Mouse (Mus musculus): Measurements from ENCODE around the gene Hoxc5.

The Hoxc5 gene

DNA sequence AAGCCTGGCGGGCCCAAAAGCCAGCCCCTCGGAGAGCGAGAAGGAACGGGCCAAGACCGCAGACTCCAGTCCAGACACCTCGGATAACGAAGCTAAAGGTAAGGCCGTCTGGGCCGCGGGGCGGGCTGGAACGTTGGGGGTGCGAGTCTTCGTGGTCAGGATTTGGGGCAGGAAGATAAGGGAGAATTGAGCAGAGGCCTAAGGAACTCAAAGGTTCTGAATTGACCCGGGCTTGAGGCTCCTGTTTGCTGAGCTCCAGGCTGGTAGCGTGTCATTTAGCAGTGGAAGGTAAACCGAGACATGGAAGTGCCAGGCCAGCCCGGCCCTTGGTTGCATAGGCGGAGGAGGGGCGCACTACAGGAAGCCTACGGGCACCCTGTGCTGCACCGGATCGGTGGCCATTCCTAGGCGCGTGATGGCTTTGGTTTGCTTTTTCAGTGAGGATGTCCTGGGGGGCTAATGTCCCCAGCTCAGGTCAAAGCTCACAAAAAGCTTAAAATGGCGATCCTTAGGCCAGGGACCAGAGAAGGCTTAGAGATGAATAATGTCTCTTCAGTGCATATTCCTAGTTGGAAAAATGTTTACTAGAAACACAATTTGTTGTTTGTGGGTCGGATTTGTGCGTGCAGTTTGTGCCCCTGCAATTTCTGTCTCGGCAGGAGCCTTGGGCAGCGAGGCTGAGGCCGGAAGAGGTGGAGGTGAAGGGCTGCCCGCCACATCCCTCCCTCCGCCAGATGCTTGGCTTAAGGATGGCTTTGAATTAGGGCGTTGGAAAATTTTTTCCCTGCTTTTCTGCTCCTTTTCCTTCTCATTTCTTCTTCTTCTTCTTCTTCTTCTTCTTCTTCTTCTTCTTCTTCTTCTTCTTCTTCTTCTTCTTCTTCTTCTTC is 511 bp downstream of the Hoxc5 start:
- no peak for DNase-seq

- no peak for DNase-seq
Observed at GRCm38 (mm10) chr15:102969296-102969695, 2.1 kb downstream of the Hoxc5 start.

- DNase-seq, result no peak
Observed at GRCm38 (mm10) chr15:102970740-102971139, 3.5 kb downstream of the Hoxc5 start.

DNA sequence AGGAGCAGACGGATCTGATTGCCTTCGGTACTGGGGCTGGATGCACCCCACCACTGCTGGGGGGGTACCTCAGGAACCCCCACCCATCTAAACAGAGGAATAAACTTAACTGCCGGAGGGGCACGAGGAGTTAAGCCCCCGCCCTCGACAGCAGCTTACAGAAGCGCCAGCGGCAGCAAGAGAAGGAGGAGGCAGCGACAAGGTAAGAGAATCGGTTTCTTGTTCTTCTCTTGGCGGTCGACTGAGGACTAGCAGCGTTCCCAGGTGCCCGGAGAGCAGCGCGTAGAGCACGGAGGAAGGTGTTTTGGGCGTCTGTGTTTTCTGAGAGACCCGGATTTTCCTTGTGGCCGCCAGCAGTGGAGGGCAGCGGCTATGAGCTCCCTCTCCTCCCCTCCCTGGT is 5.0 kb downstream of the Hoxc5 start:
- DNase-seq, result no peak

DNA sequence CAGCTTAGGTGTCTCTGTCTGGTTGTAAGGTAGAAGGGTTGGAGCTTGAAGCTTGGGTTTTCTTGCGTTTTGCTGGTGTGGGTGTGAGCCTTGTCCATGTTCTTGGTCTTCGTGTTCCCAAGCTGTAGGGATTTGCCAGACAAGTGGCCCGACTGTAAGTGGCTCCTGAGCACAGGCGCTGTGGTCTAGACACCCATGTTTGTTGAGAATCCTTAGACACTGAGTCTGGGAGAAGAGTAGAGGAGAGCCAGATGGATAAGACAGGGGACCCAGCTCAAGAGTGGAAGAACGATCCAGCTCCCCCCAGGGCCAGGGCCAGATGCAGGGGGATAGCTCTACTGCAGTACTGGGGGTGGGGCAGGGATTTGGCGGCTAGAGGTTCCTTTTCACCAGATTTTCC is 5.5 kb downstream of the Hoxc5 start:
- no peak for DNase-seq

DNA sequence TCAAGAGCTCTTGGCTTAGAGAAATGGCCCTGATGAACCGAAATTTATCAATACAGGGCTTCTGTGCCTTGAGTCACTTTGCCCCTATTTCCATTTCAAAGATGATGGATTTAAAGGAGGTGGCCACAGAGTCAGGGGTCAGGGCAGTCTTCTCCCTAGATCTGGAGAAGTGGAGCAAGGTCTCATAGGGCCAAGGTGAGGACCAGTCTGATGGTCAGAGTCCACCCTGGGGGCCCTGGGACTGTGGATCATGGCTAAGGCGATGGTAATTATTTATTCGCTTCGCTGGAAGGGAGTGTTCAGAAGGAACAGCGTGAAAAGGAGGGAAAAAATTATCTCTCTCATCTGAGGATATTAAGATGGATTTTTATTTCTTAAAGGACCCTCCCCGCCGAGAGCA is 7.8 kb downstream of the Hoxc5 start:
- no peak for DNase-seq

DNA sequence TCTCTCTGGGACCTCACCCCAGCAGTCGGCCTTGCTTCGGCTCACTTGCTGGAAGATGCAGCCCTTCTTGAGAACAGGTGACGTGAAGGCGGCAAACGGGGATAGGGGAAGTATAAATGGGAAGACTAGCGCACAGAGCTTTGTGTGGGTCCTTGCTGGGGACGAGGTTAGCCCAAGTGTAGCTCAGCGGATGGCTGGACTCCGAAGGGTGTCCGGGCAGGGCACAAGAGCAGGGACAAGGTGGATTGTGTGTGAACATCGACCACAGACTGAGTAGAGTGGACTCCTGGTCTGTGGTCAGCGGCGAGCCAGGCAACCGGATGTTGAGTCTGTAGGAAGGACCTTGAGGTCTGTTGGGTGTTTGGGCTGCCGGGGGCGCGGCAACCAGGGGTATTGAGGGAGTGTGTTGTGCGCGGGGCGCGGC is 8.5 kb downstream of the Hoxc5 start:
- DNase-seq, result no peak

- DNase-seq, result no peak
Observed at GRCm38 (mm10) chr15:102976171-102976570, 8.9 kb downstream of the Hoxc5 start, which contains the start of gene Hoxc9. Gene Hoxc9, plus strand, starts transcription at chr15:102976439.

DNA sequence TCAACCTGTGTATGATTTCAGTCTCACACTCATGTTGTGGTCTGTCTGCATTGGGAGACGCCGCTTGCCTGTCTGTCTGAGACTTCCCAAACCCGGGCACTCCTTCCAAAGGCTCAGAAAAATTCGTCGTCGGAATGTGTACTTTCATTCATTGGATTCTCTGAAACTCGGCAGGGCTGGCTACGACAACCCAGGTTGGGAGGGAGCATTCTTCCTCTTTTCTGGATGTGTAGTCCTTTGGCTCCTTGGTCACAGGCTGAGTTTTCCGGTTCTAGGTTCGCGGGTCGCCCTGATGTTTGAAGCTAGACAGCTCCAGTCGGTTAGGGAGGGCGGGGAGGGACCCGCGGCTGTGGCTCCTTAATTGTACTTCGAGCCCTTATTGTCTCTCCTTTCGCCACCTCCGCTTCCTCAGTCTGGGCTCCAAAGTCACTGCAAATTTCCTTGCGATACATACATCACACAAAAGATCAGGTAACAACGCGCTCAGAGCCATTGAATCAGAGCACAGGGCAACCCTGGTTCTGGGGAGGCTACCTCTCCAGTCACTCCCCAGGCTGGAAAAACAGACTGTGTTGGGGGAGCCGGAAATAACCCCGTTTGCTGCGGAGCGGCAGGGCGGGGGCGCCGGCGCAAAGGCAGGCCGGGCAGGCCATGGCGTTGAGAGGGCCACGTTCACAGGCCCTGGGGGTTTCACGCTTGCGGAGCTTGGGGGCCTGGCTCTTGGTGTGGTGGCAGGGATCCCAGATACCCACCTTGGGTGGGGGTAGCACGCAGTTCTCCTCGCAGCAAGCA is 9.6 kb downstream of the Hoxc5 start:
- no peak for DNase-seq

DNA sequence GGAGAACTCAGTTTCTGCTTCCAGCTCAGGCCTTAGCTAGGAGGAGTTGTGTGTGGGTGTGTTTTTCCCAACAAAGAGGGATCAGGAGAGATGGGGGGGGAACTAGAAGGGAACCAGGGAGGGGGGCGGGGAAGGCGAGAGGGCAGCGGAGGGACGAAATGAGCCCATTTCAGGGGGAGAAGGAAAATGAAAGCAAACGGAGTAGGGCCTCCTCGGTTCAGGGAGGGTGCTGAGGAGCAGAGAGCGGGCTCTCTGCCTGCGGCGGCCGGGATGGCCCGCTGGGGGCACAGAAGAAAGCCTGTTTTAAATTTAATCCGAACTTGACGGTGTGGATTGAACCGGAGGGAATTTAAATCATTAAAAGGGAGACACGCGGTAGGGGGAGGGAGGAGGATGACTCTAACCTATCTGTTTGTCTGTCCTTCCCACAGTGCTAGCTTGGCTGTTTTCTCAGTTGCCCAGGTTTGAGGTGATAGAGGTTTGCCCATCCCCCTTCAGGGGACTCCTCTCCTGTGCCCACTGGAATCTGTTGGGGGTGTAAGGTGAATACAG is 10.3 kb downstream of the Hoxc5 start:
- DNase-seq, result no peak

DNA sequence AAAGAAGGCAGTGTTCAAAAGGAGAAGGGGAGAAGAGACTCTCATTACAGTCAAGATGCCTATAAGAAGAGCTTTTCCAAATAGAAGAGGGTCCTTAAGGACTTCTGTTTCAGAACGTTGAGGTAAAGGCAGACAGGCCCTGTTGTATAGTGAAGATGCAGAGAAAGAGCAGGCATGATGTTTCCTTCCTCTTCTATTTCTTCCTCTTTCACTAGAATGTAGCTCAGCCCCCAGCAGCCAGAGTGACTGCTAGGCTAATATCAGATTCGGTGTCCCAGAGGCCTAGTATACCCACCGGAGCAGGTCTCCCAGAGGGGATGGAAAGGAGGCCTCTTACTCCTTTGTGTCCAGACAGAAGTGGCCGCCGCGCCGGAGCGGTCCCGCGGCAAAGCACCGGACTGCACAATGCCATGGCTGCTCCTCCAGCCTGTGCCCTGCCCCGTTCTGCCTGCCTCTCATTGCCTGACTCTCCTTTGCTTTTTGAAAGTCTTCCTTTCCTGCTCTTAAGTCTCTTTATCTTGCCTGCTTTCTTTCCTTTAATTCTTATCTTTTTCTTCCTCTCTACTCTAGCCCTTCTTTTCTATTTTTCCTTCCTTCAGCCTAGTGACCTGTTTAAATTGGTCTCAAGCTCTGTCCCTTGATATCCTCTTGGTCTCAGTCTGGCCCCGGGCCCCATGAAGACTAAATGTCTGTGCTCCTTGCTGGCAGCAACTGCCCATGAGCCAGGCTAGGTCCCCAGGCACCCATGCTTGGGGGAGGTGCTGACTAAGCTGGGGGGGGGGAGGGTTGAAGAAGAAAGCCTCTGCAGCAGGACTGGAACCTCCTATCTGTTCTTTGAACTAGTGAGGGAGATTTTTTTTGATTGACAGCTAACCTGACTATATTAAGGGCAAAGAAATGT is 11.6 kb downstream of the Hoxc5 start:
- no peak for DNase-seq

- no peak for DNase-seq
Observed at GRCm38 (mm10) chr15:102979936-102980335, 12.7 kb downstream of the Hoxc5 start.

GRCm38 (mm10) chr15:102980352-102980751 is 13.1 kb downstream of the Hoxc5 start:
- DNase-seq, result no peak

- DNase-seq, result no peak
Observed at GRCm38 (mm10) chr15:102980912-102981311, 13.7 kb downstream of the Hoxc5 start.

- no peak for DNase-seq
Observed at GRCm38 (mm10) chr15:102981379-102982288, 14.4 kb downstream of the Hoxc5 start.

DNA sequence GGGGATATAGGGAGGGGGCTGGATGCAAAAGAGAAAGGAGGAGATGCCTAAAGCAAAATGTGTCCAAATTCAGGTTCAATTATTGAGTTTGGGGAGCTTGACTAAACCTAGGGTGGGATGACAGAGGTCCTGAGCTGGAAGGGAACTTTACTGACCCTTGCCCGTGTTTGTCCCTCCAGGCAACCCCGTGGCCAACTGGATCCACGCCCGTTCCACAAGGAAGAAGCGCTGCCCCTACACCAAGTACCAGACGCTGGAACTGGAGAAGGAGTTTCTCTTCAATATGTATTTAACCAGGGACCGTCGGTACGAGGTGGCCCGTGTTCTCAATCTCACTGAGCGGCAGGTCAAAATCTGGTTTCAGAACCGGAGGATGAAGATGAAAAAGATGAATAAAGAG is 16.5 kb downstream of the Hoxc5 start:
- no peak for DNase-seq

DNA sequence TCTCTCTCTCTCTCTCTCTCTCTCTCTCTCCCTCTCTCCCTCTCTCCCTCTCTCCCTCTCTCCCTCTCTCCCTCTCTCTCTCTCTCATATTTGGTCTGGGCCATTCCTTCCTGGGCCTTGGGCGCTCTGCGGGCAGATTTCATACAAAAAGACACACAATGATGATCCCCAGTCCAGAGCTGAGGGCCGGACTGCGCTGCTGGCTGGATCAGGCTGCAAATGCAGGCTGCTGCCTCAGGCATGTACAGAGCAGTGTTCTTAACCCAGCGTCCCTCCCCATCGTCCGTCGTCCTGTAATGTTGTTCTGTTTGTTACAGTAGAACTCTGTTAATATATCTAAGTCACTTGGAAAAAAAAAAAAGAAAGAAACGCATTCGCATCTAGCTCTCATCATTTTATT is 17.3 kb downstream of the Hoxc5 start:
- DNase-seq, result no peak

GRCm38 (mm10) chr15:102984925-102985324 is 17.7 kb downstream of the Hoxc5 start:
- DNase-seq, result no peak

DNA sequence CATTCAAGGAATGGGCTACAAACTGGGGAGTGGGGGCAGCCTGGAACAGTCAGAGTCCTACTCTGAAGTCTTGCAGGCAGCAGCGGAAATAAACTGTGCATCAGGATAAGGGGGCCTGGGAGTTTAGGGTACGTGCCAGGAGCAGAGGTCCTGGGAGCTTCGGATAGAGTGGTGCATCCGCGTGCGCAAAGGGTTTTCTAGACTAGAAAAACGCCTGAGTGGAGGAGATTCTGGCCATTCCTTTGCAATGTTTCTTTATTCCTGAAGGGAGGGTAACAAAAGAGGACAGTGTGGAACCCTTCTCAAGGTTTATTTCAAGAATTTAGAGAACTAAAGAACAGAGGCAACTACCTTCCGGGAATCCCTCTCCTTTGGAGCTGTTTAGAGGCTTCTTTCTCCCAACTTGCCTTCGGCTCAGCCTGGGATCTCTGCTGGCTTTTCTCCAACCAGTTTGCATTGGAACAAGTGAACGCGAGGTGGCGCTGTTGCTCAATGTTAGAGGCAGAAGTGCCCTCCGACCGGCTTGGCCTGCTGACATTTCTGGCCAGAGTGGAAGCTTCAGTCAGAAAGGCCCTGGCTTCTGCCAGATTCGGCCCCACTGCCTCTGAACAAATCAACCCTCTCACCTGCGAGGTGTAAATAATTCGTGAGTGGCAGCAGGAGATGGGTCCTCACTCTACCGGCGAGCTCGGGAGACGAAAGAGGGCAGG is 20.0 kb downstream of the Hoxc5 start:
- DNase-seq, result peak; percentile 97 to 99

- DNase-seq, result no peak
Observed at GRCm38 (mm10) chr15:102988078-102988477, 20.8 kb downstream of the Hoxc5 start.
